Mouse (Mus musculus) Muller cell, postnatal 12 days (primary cell): Measurements from ENCODE around the gene Kif16b.
A peak's percentile ranks its signal among the peaks of the same experiment; 100 is the strongest.

Source experiments
- DNase-seq: peaks from one replicate; pipeline ENCODE4 v3.0.0-alpha.2; 2015; ENCODE audit errors: inconsistent ontology term

Gene Kif16b

GRCm38 (mm10) chr2:142875936-142876335 lies 25.4 kb downstream of the Kif16b start:
- peak; percentile 66 for DNase-seq

GRCm38 (mm10) chr2:142874562-142874961 lies 26.8 kb downstream of the Kif16b start:
- peak; percentile 89 for DNase-seq

- DNase-seq = no peak
Measured at GRCm38 (mm10) chr2:142870055-142870454, 31.3 kb downstream of the Kif16b start.

GRCm38 (mm10) chr2:142867481-142867880 lies 33.9 kb downstream of the Kif16b start:
- DNase-seq = peak; percentile 7

- no peak for DNase-seq
Measured at GRCm38 (mm10) chr2:142860994-142861393, 40.3 kb downstream of the Kif16b start.

GRCm38 (mm10) chr2:142859452-142859851 lies 41.9 kb downstream of the Kif16b start:
- peak; percentile 37 for DNase-seq

GRCm38 (mm10) chr2:142838775-142839174 lies 62.6 kb downstream of the Kif16b start:
- no peak for DNase-seq

- DNase-seq = peak; percentile 57
Measured at GRCm38 (mm10) chr2:142838118-142838517, 63.2 kb downstream of the Kif16b start.

GRCm38 (mm10) chr2:142834751-142835150 lies 66.6 kb downstream of the Kif16b start:
- no peak for DNase-seq

- no peak for DNase-seq
Measured at GRCm38 (mm10) chr2:142832617-142833422, 68.5 kb downstream of the Kif16b start.

GRCm38 (mm10) chr2:142813033-142813432 lies 88.3 kb downstream of the Kif16b start:
- peak; percentile 56 for DNase-seq

GRCm38 (mm10) chr2:142803760-142804448 lies 97.4 kb downstream of the Kif16b start:
- DNase-seq = no peak

- DNase-seq = peak; percentile 14
Measured at GRCm38 (mm10) chr2:142797310-142797709, 104.0 kb downstream of the Kif16b start.

GRCm38 (mm10) chr2:142775358-142775757 lies 126.0 kb downstream of the Kif16b start:
- DNase-seq = no peak

GRCm38 (mm10) chr2:142774752-142775151 lies 126.6 kb downstream of the Kif16b start:
- DNase-seq = no peak

- no peak for DNase-seq
Measured at GRCm38 (mm10) chr2:142769647-142770121, 131.6 kb downstream of the Kif16b start.

GRCm38 (mm10) chr2:142764276-142764675 lies 137.1 kb downstream of the Kif16b start:
- peak; percentile 9 for DNase-seq

GRCm38 (mm10) chr2:142760843-142761242 lies 140.5 kb downstream of the Kif16b start:
- no peak for DNase-seq

GRCm38 (mm10) chr2:142759192-142759591 lies 142.1 kb downstream of the Kif16b start:
- no peak for DNase-seq

- peak; percentile 76 for DNase-seq
Measured at GRCm38 (mm10) chr2:142758091-142758765, 143.1 kb downstream of the Kif16b start.

GRCm38 (mm10) chr2:142739338-142739737 lies 162.0 kb downstream of the Kif16b start:
- no peak for DNase-seq

GRCm38 (mm10) chr2:142738488-142738887 lies 162.8 kb downstream of the Kif16b start:
- DNase-seq = no peak
